Mouse (Mus musculus) erythroblast, embryonic 14.5 days (primary cell): ENCODE results near the gene Tpx2.

ENCODE experiments used
- GATA1 ChIP-seq: IDR thresholded peaks from 2 replicates; pipeline ENCODE4 v1.6.1; 2012; ENCODE audit warnings: low read length, inconsistent platforms, mixed read lengths
- TAL1 ChIP-seq: IDR thresholded peaks from 3 replicates; pipeline ENCODE4 v1.6.1; 2012; ENCODE audit warnings: low read length, inconsistent platforms, mixed read lengths

- TF ChIP-seq GATA1 = no peak
- no peak for TF ChIP-seq TAL1
These were observed 83.8 kb downstream of the Tpx2 start for GRCm38 (mm10) chr2:152931456-152932160.
